Mouse (Mus musculus): ENCODE measurements at regions not wholly inside any gene's neighbourhood (a gene's known extent, or its start where the extent isn't known, plus 50 kb on each side); places are given as distances from the start of the nearest gene placed in this dataset.

DNA sequence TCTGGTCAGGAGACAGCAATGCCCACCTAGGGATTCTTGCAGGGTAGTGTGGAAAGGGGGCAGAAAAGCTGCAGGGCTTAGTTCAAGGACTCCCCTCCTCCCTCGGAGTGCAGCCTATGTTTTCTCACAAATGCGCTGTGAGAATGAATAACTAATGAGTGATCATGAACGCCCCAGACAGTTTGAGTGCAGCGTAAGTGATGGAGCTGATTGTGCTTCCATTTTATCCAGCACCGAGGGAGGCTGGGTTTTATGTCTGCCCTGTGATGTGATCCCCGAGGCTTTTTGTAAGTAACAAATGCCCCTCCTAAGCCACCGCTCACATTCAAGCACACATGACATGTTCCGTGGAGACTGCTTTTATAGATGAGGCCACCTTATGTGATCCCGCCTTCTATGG is 85.9 kb downstream of the Kbtbd8 start:
- TF ChIP-seq CTCF (IDR thresholded peaks at IDR 0.05; ENCODE audit: extremely low read depth, insufficient read depth, insufficient read length, insufficient replicate concordance) (no peak), POLR2A (IDR thresholded peaks at IDR 0.05; ENCODE audit: low read depth, low read length) (no peak)

Measured in spleen, adult 2 months (tissue).